ENCODE assay signal across 14 mouse cellular contexts in the genomic region with DNA sequence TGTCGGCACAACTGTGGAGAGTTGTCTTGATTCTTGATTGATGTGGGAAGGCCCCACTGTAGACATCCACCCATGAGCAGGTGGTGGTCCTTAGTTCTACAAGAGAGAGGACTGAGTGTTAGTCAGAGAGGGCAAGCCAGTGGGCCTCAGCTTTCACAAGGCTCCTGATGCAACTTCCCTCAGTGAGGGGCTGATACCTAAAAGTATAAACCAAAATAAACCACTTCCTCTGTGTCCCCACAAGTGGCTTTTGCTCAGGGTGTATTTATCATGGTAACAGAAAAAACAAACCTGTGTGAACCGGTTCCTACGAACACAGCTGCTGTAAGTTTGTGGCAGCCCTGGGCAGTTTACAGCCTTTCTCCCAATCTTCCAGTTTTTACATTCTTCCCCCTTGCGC. TPM values are rescaled to one million over a fixed set of nuclear protein-coding genes. Genes with fewer than 3 reads are reported as not detected.
A peak's percentile ranks its signal among the peaks of the same experiment; 100 is the strongest.
DNase-seq lines count a peak whose midpoint lies in the region; ATAC-seq lines count a peak whose summit lies in the region.
"Had no signal": no experiment of that assay in that cellular context is flagged by ENCODE, and none has a peak within 500 bp of the region (broad histone marks: within the 10 kb centered on the region; RNA-seq: fewer than 3 reads in every experiment).

No protein-coding gene starts in this region.

- no peaks in the 10 kb centered on the region for H3K27me3 ChIP-seq in intestine, embryonic 16.5 days (replicated peaks; ENCODE audit: control insufficient read depth, insufficient read depth, low read length)

- peak overlapping the region; percentile 69; the same call in 1 of the 2 replicates for H3K27ac ChIP-seq in intestine, embryonic 16.5 days (ENCODE audit: low read length)
- H3K27ac ChIP-seq: heart, embryonic 10.5 days had no signal

- H3K9ac ChIP-seq in intestine, embryonic 16.5 days (ENCODE audit: low read depth, low read length): peak overlapping the region; percentile 30; the same call in 1 of the 2 replicates
- H3K9ac ChIP-seq: forebrain, postnatal 0 days had no signal

- peak; percentile 72 for ATAC-seq in CD4-positive, CD25-positive, alpha-beta regulatory T cell, adult 4 months
- ATAC-seq in intestine, embryonic 16.5 days: no peak
- ATAC-seq: forebrain, postnatal 0 days; hindbrain, embryonic 16.5 days had no signal

- intact Hi-C loops in left cerebral cortex, postnatal 25 days (cut with DNase I): no loop called here

- no peak overlapping the region for H3K4me3 ChIP-seq in intestine, embryonic 16.5 days (ENCODE audit: low read length)
- H3K4me3 ChIP-seq: heart, embryonic 10.5 days had no signal

- DNase-seq in 416B (ENCODE audit: low read depth) (peak; percentile 96), MN1 (ENCODE audit: low spot score) (no peak)
- peak; percentile 81 to 86 for DNase-seq in natural killer cell, adult 2 months (ENCODE audit: low spot score in 2 of 2)
- no peak for DNase-seq in kidney, postnatal 14 days
- DNase-seq in left cerebral cortex, postnatal 25 days (ENCODE audit: low spot score in 2 of 2): no peak
- no peak for DNase-seq in urinary bladder, postnatal 36 days (ENCODE audit: low spot score in 2 of 2)
- DNase-seq: adrenal gland, postnatal 14 days; cerebellum, adult 2 months; forebrain, postnatal 0 days had no signal

- H3K36me3 ChIP-seq in intestine, embryonic 16.5 days (ENCODE audit: control insufficient read depth, insufficient read depth, low read length): no peaks in the 10 kb centered on the region
- H3K36me3 ChIP-seq: heart, embryonic 10.5 days had no signal

- H3K4me2 ChIP-seq in intestine, embryonic 16.5 days (ENCODE audit: low read depth, low read length): no peak overlapping the region

- peaks cover 19% of the 10 kb centered on the region for H3K4me1 ChIP-seq in intestine, embryonic 16.5 days (ENCODE audit: control insufficient read depth, insufficient read depth, low read length)

- no peaks in the 10 kb centered on the region; the same call in 1 of the 2 replicates for H3K9me3 ChIP-seq in intestine, embryonic 16.5 days (ENCODE audit: control insufficient read depth, low read length)
- H3K9me3 ChIP-seq: G1E; heart, embryonic 10.5 days had no signal

- 58% methylated on average over 4 of the region's 4 CpGs for WGBS in intestine, embryonic 16.5 days

RNA-seq across cellular contexts. Expression of gene Os9, which starts 15.6 kb away (rescaled TPM):
- polyA plus RNA-seq in CD4-positive, CD25-positive, alpha-beta regulatory T cell, adult 4 months (2017; shearing (Covaris generic)): 100 to 1,000 TPM in 1 of 2 experiments, 10 to 100 TPM in 1; 78.1 to 142 TPM
- 110 and 116 TPM in 2 replicates for polyA plus RNA-seq in intestine, embryonic 16.5 days (2015; fragmentation: Nextera tagmentation; extraction: Ambion mirVana)
- 100 to 1,000 TPM; 106 to 112 TPM for total RNA-seq in left cerebral cortex, postnatal 25 days (2021)

RNA-seq across cellular contexts. Expression of gene B4galnt1, which starts 28.5 kb away (rescaled TPM):
- polyA plus RNA-seq in CD4-positive, CD25-positive, alpha-beta regulatory T cell, adult 4 months (2017; shearing (Covaris generic)): 100 to 1,000 TPM; 166 to 206 TPM
- polyA plus RNA-seq in intestine, embryonic 16.5 days (2015; fragmentation: Nextera tagmentation; extraction: Ambion mirVana): 65.6 and 66.7 TPM in 2 replicates
- total RNA-seq in left cerebral cortex, postnatal 25 days (2021): 100 to 1,000 TPM; 111 to 116 TPM

RNA-seq across cellular contexts. Expression of gene Slc26a10, which starts 43.9 kb away (rescaled TPM):
- 1 to 10 TPM; 2.6 to 2.8 TPM for polyA plus RNA-seq in CD4-positive, CD25-positive, alpha-beta regulatory T cell, adult 4 months (2017; shearing (Covaris generic))
- 1.0 and 1.1 TPM in 2 replicates for polyA plus RNA-seq in intestine, embryonic 16.5 days (2015; fragmentation: Nextera tagmentation; extraction: Ambion mirVana)
- total RNA-seq in left cerebral cortex, postnatal 25 days (2021): 1 to 10 TPM; 2.4 to 4.1 TPM

RNA-seq across cellular contexts. Expression of gene Arhgef25, which starts 53.4 kb away (rescaled TPM):
- under 1 TPM in 1 of 2 experiments, not detected in 1; 0.38 TPM for polyA plus RNA-seq in CD4-positive, CD25-positive, alpha-beta regulatory T cell, adult 4 months (2017; shearing (Covaris generic))
- 44.7 and 46.3 TPM in 2 replicates for polyA plus RNA-seq in intestine, embryonic 16.5 days (2015; fragmentation: Nextera tagmentation; extraction: Ambion mirVana)
- total RNA-seq in left cerebral cortex, postnatal 25 days (2021): 100 to 1,000 TPM; 142 to 156 TPM

RNA-seq across cellular contexts. Expression of gene Dtx3, which starts 59.0 kb away (rescaled TPM):
- 10 to 100 TPM; 39.4 to 42.2 TPM for polyA plus RNA-seq in CD4-positive, CD25-positive, alpha-beta regulatory T cell, adult 4 months (2017; shearing (Covaris generic))
- polyA plus RNA-seq in intestine, embryonic 16.5 days (2015; fragmentation: Nextera tagmentation; extraction: Ambion mirVana): 54.4 and 56.9 TPM in 2 replicates
- total RNA-seq in left cerebral cortex, postnatal 25 days (2021): 100 to 1,000 TPM; 210 TPM

Comparison
In these comparisons a context has a peak if more than half of its experiments do, and no peak if none do; other contexts are left out.
1. DNase-seq: peak in 416B (single experiment) and natural killer cell, adult 2 months (2 of 2); none in kidney, postnatal 14 days (single experiment), left cerebral cortex, postnatal 25 days (0 of 2), MN1 (single experiment) and urinary bladder, postnatal 36 days (0 of 2).